Mouse (Mus musculus): ENCODE measurements around the gene Hoxd10.

- TF ChIP-seq EP300 (IDR thresholded peaks at IDR 0.05; ENCODE audit: low read length) (no peak), UBTF (IDR thresholded peaks at IDR 0.05; ENCODE audit: low read depth, low read length) (no peak), NRF1 (IDR thresholded peaks at IDR 0.05; ENCODE audit: low read depth, low read length) (no peak), POLR2A (IDR thresholded peaks at IDR 0.05; ENCODE audit: low read depth, low read length) (no peak), CHD2 (IDR thresholded peaks at IDR 0.05; ENCODE audit: low read length) (no peak), SMC3 (IDR thresholded peaks at IDR 0.05; ENCODE audit: low read depth, low read length) (no peak), CTCF (conservative IDR thresholded peaks at IDR 0.05 in 1 of 2, IDR thresholded peaks at IDR 0.05 in 1 of 2; ENCODE audit: low read depth in 2 of 2, low read length in 2 of 2) (no peak), MAZ (IDR thresholded peaks at IDR 0.05; ENCODE audit: low read depth, low read length) (no peak)
These were observed 8.2 kb downstream of the Hoxd10 start for GRCm38 (mm10) chr2:74699664-74700545.
